Mouse (Mus musculus) kidney, embryonic 15.5 days (tissue): ENCODE measurements around the gene Ctnnd2. TPM values are rescaled to one million over a fixed set of nuclear protein-coding genes. Genes with fewer than 3 reads are reported as not detected.

Experiments
- ATAC-seq: fragments of 200-750 bp; cut with Nextera tagmentation; replicated peaks from 2 replicates; pipeline ENCODE4 v1.8.0; 2017; ENCODE audit warnings: moderate TSS enrichment; ENCODE audit not compliant: low FRiP score
- H3K27ac ChIP-seq: fragments of 300-500 bp; sonication (generic); 2 replicates; pipeline ENCODE4 v1.5.1; 2015; ENCODE audit warnings: mild to moderate bottlenecking, inconsistent platforms
- H3K27me3 ChIP-seq: fragments of 300-500 bp; sonication (generic); 2 replicates; pipeline ENCODE4 v1.6.1; 2015; ENCODE audit warnings: inconsistent platforms
- H3K36me3 ChIP-seq: fragments of 300-500 bp; sonication (generic); 2 replicates; pipeline ENCODE4 v1.6.1; 2015; ENCODE audit warnings: inconsistent platforms
- H3K4me1 ChIP-seq: fragments of 300-500 bp; sonication (generic); 2 replicates; pipeline ENCODE4 v1.6.1; 2015; ENCODE audit warnings: inconsistent platforms
- H3K4me2 ChIP-seq: fragments of 300-500 bp; sonication (generic); 2 replicates; pipeline ENCODE4 v1.6.1; 2015; ENCODE audit warnings: moderate library complexity, mild to moderate bottlenecking, inconsistent platforms
- H3K4me3 ChIP-seq: fragments of 300-500 bp; sonication (generic); replicated peaks from 2 replicates; pipeline ENCODE4 v1.5.1; 2015; ENCODE audit warnings: mild to moderate bottlenecking, inconsistent platforms
- H3K9ac ChIP-seq: fragments of 300-500 bp; sonication (generic); 2 replicates; pipeline ENCODE4 v1.6.1; 2015; ENCODE audit warnings: mild to moderate bottlenecking, inconsistent platforms
- H3K9me3 ChIP-seq: fragments of 300-500 bp; sonication (generic); replicated peaks from 2 replicates; pipeline ENCODE4 v1.6.1; 2016; ENCODE audit warnings: inconsistent platforms
- WGBS: fragments of 180-500 bp; shearing (Covaris S2); methylation state at CpG from one replicate; pipeline ENCODE4 v1.1.7; 2015; ENCODE audit warnings: mixed read lengths; 5-methylcytosine and 5-hydroxymethylcytosine counted together
- polyA plus RNA-seq: library from polyadenylated mRNA; unstranded; fragments of >200 nt; fragmentation: Nextera tagmentation; extraction: Ambion mirVana; gene quantifications from 2 replicates; pipeline ENCODE4 v1.2.1, GENCODE M21; 2015

Gene Ctnnd2
- polyA plus RNA-seq, 1 experiment from 2014 or later = 5.4 TPM

DNA sequence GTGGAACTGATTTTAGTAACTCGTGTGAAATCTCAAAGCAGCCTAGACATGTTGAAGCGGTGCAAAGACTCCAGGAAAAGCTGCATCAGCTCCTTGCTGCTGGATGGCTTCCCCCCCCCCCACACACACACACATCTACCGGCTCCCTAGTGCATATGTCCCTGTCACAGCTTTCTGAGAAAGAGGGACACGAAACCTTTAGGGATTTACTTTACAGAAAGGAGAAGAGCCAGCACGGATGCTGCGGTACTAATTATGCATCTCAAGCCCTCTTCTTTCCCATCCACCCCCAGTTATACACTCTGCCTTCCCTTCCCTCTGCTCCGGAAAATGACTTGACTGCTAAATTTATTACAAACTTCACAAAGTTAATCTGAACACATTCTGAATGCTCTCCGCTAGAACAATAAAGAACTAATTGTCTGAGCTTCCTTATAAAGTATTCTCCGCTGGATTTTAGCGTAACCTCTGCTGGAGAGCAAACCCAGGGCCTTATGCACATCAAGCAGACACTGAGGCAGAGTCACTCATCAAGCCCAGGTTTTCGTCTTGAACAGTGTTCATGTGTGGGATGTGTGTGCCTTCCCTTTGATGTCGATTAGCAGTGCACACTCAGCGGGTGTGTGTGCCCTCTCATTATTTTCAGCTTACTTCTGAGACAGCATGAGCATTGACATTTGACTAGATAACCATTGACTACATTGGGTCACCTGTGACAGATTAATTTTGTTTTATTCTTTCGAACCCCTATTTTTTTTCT is 510.1 kb downstream of the Ctnnd2 start:
- H3K4me1 ChIP-seq = no peaks in the 10 kb centered on the region
- no peak overlapping the region for H3K27ac ChIP-seq
- H3K9ac ChIP-seq = no peak overlapping the region
- H3K36me3 ChIP-seq = no peaks in the 10 kb centered on the region
- WGBS = 72% methylated on average over 14 of the region's 14 CpGs
- H3K4me3 ChIP-seq = no peak overlapping the region
- no peaks in the 10 kb centered on the region for H3K27me3 ChIP-seq
- no peaks in the 10 kb centered on the region for H3K9me3 ChIP-seq
- no peak for ATAC-seq
- no peak overlapping the region for H3K4me2 ChIP-seq

DNA sequence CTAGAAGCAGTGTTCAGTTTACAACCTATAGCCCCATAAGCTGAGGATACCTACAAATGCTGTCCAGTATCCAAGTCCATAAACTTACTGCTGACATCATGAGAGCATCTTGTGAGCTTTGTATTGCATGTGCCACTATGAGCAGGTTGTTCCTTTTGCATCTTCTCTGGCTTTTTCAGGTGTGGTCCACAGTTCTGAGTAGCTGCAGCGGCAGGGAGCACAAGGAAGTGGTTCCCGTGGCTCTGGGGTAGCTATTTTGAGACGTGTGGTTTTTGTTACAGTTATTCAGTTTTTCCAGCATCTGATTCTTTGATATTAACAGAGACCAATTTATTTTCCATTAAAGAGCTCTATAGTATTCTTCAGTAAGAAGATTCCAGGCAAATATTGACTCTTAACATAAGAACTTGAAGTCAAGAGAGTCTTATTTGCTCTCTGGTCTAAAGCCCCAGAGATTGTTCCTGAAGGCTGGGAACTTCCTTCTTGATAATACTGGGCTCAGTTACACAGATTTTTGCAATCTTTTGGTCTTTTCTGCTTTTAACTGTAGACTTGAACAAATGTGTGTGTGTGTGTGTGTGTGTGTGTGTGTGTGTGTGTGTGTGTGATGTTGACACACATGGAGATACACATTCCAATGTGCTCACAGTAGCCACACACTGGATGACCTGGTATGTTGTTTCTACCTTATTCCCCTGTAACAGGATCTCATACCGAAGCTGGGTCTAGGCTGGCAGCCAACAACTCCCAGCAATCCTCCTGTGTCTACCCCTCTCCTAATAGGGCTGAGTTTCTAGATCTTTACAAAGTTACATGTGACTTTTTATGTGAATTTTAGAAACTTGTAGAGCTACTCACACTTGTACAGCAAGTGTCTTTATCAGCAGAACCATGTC is 514.1 kb downstream of the Ctnnd2 start:
- Histone ChIP-seq H3K4me1 (no peaks in the 10 kb centered on the region), H3K4me3 (no peak overlapping the region), H3K4me2 (no peak overlapping the region), H3K9ac (no peak overlapping the region), H3K27me3 (no peaks in the 10 kb centered on the region), H3K36me3 (no peaks in the 10 kb centered on the region), H3K9me3 (no peaks in the 10 kb centered on the region), H3K27ac (no peak overlapping the region)
- ATAC-seq = no peak
- WGBS = 76% methylated on average over 4 of the region's 4 CpGs

DNA sequence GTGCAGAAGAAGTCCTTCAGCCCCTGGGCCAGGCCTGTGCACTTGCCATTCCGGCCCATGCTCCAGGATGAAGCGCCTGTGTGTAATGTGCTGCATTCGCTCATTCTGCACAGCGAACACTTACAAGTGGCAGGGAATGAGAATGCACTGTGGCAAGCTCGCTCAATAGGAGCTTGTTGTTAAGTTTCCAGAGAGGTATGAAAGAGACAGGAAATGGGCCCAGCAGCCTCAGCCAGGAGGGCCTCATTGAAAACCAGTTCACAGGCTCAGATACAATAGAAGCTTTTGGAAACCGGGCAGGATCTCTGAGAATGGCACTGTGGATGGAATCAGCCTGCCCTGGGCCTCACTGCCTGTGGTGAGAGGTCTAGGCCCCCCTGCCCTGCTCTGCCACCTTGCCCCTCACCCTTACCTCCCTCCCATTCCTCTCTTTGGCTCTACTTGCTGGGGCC is 521.4 kb downstream of the Ctnnd2 start:
- 66% methylated on average over 6 of the region's 6 CpGs for WGBS
- Histone ChIP-seq H3K4me2 (no peak overlapping the region), H3K27ac (no peak overlapping the region), H3K9ac (no peak overlapping the region), H3K36me3 (no peaks in the 10 kb centered on the region), H3K27me3 (no peaks in the 10 kb centered on the region), H3K4me1 (no peaks in the 10 kb centered on the region), H3K9me3 (no peaks in the 10 kb centered on the region), H3K4me3 (no peak overlapping the region)
- ATAC-seq = no peak

DNA sequence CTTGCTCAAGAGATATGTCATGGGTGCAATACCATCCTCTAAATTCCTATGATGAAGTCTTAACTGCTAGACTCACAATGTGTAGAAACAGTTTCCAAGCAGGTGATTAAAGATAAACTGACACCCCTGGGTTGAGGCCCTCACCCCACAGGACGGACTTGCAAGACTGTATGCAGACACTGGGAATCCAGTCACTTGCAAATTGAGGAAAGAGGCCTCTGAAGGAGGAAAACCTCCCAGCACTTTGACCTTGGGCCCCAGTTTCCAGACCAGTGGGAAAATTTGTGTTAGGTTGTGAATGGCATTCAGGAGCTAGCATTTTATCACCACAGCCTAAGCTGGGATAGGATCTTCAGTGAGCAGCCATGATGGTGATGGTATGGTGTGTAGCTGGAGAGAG is 521.9 kb downstream of the Ctnnd2 start:
- no peak overlapping the region for H3K4me3 ChIP-seq
- H3K27ac ChIP-seq = no peak overlapping the region
- H3K4me2 ChIP-seq = no peak overlapping the region
- H3K4me1 ChIP-seq = no peaks in the 10 kb centered on the region
- H3K9ac ChIP-seq = no peak overlapping the region
- no peaks in the 10 kb centered on the region for H3K9me3 ChIP-seq
- no peak for ATAC-seq
- 71% methylated on average over 1 of the region's 1 CpGs for WGBS
- H3K27me3 ChIP-seq = no peaks in the 10 kb centered on the region
- no peaks in the 10 kb centered on the region for H3K36me3 ChIP-seq

DNA sequence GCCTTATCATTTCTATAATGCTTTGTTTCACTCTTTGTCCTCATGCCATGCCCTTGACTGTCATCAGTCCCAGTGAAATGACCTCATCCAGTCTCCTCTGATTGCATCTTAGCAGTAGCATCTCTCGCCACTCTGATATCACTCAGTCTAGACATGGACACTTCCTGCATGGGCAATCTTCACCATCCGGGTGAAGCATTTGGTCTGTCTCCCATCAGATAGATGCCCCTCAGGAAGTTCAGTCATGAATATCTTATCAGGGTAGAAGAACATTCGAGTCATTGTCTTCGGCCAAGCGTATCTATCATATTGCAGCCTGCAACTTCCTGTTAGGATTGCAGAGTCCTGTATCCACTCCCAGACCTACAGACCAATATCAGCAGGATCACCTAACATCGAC is 523.5 kb downstream of the Ctnnd2 start:
- WGBS = 86% methylated on average over 6 of the region's 6 CpGs
- Histone ChIP-seq H3K9me3 (no peaks in the 10 kb centered on the region), H3K27ac (no peak overlapping the region), H3K27me3 (no peaks in the 10 kb centered on the region), H3K4me3 (no peak overlapping the region), H3K9ac (no peak overlapping the region), H3K36me3 (no peaks in the 10 kb centered on the region), H3K4me1 (no peaks in the 10 kb centered on the region), H3K4me2 (no peak overlapping the region)
- ATAC-seq = no peak

DNA sequence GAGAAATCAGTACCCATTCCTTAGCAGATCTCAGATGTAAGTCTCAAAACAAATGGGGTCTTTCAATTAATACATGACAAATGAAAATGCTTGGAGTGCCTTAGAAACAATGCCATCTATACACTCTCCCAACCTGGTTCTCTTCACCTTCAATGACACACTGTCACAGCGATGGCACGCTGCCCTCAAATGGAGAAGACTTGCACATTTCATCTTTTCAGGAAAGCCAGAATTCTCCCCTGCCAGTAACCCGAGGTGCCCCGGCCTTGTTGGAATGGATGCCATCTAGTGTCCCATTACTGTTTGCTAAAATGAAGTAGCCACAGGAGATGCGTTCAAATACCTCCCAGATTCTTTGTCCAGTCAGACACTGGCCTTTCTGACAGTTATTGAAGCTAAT is 525.0 kb downstream of the Ctnnd2 start:
- Histone ChIP-seq H3K36me3 (no peaks in the 10 kb centered on the region), H3K4me1 (no peaks in the 10 kb centered on the region), H3K9me3 (no peaks in the 10 kb centered on the region), H3K27me3 (no peaks in the 10 kb centered on the region), H3K4me2 (no peak overlapping the region), H3K27ac (no peak overlapping the region), H3K9ac (no peak overlapping the region), H3K4me3 (no peak overlapping the region)
- WGBS = 78% methylated on average over 5 of the region's 5 CpGs
- ATAC-seq = no peak

DNA sequence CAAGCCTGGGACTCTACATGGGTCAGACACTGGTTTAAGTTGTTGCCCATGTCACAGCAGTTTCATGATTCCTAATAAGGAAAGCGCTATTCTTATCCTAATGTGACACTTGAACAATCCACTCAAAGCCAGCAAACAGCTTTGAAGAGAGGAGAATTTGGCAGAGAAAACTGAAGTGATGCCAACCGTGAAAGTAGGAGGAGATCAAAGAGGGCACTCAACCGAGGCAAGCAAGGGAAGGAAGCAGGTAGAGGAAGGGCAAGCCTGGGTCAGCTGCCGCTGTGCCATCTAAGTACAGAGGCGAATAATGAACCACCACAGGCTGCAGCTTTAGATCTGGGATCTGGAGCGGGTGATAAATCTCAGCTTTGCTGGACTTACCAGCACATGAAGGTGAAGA is 528.4 kb downstream of the Ctnnd2 start:
- Histone ChIP-seq H3K9me3 (no peaks in the 10 kb centered on the region), H3K4me2 (no peak overlapping the region), H3K9ac (no peak overlapping the region), H3K4me1 (no peaks in the 10 kb centered on the region), H3K27me3 (no peaks in the 10 kb centered on the region), H3K27ac (0 out of 2 replicates have a peak overlapping the region, but pooled peaks have one; percentile 22), H3K36me3 (no peaks in the 10 kb centered on the region), H3K4me3 (no peak overlapping the region)
- 40% methylated on average over 6 of the region's 6 CpGs for WGBS
- peak; percentile 88 for ATAC-seq

DNA sequence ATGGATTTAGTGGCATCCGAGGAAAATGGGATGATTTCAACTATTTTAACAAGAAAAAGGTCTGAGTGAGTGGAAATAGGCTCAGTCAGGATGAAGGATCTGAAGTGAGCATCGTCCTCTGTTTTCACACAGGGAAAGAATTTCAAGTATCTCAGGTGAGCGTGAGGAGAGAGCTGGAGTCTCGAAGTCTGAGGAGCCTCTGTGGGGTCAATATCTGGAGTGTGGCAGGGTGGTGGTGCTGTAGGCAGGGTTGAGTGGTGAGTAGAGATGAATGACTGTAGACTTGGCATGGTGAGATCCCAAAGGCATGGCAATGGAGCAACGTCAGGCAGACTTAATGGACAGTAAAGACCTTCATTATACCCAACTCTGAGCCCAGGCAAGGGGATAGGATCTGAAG is 529.2 kb downstream of the Ctnnd2 start:
- no peak for ATAC-seq
- Histone ChIP-seq H3K4me1 (no peaks in the 10 kb centered on the region), H3K27me3 (no peaks in the 10 kb centered on the region), H3K4me3 (no peak overlapping the region), H3K36me3 (no peaks in the 10 kb centered on the region), H3K9ac (no peak overlapping the region), H3K4me2 (no peak overlapping the region), H3K9me3 (no peaks in the 10 kb centered on the region), H3K27ac (no peak overlapping the region; the same call in 1 of the 2 replicates)
- WGBS = 74% methylated on average over 5 of the region's 5 CpGs

DNA sequence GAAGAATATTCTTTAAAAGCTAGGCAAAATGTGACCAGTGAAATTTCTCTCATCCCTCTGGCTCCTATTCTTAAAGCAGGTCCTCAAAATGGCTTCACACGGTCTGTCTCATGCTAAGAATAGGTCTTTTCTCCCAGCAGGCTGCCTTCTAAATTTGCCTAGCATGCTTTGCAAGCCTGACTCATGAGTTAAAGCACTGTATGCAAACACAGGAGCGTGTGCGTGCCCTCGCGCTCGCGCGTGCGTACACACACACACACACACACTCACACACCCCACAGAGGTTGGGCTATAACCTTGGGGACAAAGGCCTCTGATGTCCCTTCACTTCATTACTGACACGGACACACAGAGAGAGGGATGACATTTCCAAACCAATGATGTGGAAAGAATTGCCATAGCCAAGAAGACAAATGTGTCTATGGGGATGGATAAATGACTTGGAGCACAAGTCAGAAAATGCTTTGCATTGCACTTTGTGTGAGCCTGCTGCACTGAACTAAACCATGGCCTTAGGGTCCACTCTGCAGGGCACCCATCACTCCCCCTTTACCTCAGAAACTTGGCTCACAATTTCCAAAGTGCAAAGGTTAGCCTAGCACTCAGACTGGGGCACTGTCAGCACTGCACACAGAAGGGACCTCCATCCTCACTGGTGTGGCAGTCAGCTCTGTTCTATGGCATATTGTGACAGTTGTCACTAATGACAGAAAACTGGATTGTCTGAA is 536.8 kb downstream of the Ctnnd2 start:
- no peaks in the 10 kb centered on the region for H3K36me3 ChIP-seq
- H3K4me1 ChIP-seq = no peaks in the 10 kb centered on the region
- 0 out of 2 replicates have a peak, but pooled peaks have one; percentile 36 for ATAC-seq
- no peaks in the 10 kb centered on the region for H3K27me3 ChIP-seq
- H3K4me3 ChIP-seq = no peak overlapping the region
- no peak overlapping the region for H3K27ac ChIP-seq
- H3K4me2 ChIP-seq = no peak overlapping the region
- H3K9me3 ChIP-seq = no peaks in the 10 kb centered on the region
- H3K9ac ChIP-seq = no peak overlapping the region
- 81% methylated on average over 10 of the region's 10 CpGs for WGBS

DNA sequence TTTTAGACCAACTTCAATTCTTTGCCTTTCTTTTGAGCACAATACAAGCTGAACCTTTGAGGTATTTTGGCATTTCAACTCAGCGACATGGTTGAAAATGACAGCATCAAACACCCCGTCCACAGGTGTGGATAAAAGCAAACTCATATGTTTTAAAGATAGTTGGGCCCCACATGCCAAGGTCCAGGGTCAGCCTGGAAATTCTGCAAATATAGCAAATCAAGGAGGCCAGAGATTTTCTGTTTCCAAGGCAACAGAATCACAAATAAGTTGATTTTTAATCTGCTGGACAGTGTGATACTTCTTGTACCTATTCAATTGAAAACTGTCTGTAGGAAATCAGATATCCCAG is 537.3 kb downstream of the Ctnnd2 start:
- WGBS = 81% methylated on average over 2 of the region's 2 CpGs
- H3K36me3 ChIP-seq = no peaks in the 10 kb centered on the region
- no peak for ATAC-seq
- H3K9me3 ChIP-seq = no peaks in the 10 kb centered on the region
- no peaks in the 10 kb centered on the region for H3K27me3 ChIP-seq
- no peaks in the 10 kb centered on the region for H3K4me1 ChIP-seq
- no peak overlapping the region for H3K4me3 ChIP-seq
- H3K9ac ChIP-seq = no peak overlapping the region
- H3K27ac ChIP-seq = no peak overlapping the region
- H3K4me2 ChIP-seq = no peak overlapping the region

DNA sequence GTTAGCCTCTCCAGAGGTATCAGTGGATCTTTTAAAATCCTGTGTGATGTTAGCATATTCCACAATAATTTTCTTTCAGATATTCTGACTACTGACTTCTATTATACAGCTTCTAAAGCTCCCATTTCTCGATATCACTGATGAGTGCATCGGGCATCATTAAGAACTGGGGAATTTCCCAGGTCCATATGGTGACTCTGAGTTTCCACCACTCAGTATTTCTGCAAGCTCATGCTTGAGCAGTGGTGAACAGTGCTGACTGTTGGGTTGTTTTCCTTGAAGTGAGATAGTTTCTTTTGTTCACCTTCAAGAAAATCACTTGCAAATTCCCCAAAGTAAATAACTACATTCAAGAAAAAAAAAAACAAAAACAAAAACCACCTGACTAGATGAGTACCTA is 542.4 kb downstream of the Ctnnd2 start:
- no peak overlapping the region for H3K9ac ChIP-seq
- no peaks in the 10 kb centered on the region for H3K4me1 ChIP-seq
- H3K9me3 ChIP-seq = no peaks in the 10 kb centered on the region
- H3K4me2 ChIP-seq = no peak overlapping the region
- H3K27me3 ChIP-seq = no peaks in the 10 kb centered on the region
- H3K36me3 ChIP-seq = no peaks in the 10 kb centered on the region
- WGBS = 89% methylated on average over 2 of the region's 2 CpGs
- ATAC-seq = no peak
- no peak overlapping the region for H3K4me3 ChIP-seq
- no peak overlapping the region for H3K27ac ChIP-seq

DNA sequence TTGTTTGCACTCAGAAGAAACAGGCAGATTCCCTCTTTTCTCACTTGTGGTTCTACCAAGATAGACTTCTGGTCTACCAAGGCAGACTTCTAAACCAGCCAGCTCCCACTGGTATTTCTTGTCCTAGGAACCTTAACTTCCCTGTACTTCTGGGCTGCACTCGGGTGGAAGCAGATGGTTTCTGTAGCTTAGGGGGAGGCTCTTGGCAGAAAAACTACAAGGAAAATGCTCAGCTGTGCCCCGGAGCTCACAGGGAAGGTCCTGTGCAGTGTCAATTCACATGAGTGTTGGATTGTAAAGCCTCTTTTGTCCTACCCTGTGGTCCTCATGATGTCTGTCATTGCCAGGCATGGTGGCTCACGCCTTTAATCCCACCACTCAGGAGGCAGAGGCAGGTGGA is 546.4 kb downstream of the Ctnnd2 start:
- H3K4me2 ChIP-seq = no peak overlapping the region
- no peaks in the 10 kb centered on the region for H3K9me3 ChIP-seq
- no peaks in the 10 kb centered on the region for H3K36me3 ChIP-seq
- H3K9ac ChIP-seq = no peak overlapping the region
- H3K4me3 ChIP-seq = no peak overlapping the region
- no peaks in the 10 kb centered on the region for H3K4me1 ChIP-seq
- no peaks in the 10 kb centered on the region for H3K27me3 ChIP-seq
- ATAC-seq = no peak
- no peak overlapping the region for H3K27ac ChIP-seq
- 89% methylated on average over 3 of the region's 3 CpGs for WGBS
